Mouse (Mus musculus): Measurements from ENCODE around the gene Klhl29.
A peak's percentile ranks its signal among the peaks of the same experiment; 100 is the strongest.

The Klhl29 gene

DNA sequence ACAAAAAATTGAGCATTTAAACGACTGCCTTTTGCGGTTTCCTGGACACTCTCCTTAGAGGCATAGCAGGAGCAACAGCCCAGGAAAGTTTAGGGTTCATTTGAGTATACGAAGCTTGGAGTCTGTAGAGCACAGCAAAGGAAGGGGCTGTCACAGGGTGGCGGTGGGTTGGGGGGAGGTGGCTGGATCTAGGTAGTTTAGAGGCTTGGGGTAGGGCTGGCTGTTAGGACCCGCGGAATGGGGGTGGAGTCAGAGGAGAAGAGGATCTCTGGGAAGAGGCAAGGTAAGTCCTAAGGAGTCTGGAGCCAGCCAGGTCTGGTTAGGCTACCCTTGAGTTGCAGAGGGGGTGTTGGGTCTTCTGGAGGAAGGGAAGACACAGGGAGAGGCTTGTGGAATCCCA, 255.2 kb downstream of the Klhl29 start:
- no peak for DNase-seq (ENCODE audit: low spot score)

DNA sequence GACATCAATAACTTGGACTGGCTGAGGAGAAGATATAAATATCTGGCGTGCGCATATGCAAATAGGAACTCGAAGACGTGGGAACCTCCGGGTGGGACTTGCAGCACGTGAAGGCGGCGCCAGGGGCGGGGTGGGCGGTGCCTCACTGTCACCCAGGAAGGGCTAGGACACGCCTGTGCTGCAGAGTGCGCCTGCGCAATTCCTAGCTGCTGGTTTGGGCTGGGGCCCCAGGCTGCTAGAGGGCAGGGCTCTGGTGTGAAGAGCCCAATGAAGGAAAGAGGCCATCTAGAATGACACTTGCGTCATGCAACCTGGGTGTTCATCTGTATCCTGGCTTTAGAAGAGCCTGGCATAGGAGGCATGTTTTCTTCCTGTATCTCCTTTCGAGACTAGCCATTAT, 255.8 kb downstream of the Klhl29 start:
- DNase-seq (ENCODE audit: low spot score), result peak; percentile 64

DNA sequence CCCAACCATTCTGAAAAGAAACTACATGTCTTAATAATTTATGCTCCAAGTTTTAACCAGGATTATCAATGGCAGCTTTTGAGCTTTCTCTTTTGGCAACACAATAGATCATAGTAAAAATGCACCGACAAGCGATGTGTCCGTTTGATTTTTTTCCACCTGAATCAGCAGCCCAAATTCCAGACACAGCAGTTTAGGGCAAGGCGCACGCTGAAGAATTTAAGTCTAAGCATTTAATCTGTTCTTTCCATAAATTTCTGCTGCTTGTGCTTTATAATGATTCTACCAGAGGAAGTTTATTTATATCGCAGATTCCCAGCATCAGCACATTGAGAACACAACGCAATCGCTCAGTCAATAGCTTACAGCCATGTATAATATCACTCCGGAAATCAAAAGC, 256.2 kb downstream of the Klhl29 start:
- DNase-seq (ENCODE audit: low spot score), result no peak

DNA sequence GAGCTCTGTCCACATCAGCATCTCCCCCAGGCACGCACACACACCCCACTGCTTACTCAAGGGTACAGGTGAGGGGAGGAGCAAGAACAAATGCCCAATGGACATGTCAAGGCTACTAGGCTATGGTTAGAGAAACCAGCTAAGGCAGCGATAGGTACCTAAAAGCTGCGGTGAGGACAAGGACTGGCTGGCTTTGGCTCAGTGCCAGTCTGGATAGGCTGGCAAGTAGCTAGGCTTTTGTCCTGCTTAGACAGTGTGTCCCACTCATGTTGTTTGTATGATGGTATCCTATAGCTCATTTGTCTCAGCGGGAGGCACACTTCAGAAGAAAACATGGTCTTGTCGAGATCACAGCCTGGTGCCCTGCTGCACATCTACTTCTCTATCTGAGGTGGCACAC, 258.9 kb downstream of the Klhl29 start:
- no peak for DNase-seq (ENCODE audit: low spot score)

DNA sequence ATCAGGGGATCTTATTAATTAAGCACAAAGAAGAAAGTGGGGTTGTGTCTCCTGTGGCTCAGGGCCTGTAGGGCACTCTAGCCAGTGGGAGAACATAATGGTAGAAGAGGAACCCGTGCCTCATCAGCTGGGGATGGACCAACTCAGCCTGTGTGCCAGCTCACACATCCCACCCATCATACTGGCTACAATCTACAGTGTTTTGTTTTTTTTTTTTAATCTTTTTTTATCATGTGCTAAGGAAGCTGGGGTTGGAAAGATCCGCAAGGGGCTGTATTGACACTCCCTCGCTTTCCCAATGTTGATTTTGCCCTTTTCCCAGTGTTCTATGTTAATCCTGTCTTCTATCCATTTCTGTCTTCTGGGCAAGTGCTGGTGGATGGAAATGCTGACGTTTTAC, 260.9 kb downstream of the Klhl29 start:
- DNase-seq (ENCODE audit: low spot score), result no peak

DNA sequence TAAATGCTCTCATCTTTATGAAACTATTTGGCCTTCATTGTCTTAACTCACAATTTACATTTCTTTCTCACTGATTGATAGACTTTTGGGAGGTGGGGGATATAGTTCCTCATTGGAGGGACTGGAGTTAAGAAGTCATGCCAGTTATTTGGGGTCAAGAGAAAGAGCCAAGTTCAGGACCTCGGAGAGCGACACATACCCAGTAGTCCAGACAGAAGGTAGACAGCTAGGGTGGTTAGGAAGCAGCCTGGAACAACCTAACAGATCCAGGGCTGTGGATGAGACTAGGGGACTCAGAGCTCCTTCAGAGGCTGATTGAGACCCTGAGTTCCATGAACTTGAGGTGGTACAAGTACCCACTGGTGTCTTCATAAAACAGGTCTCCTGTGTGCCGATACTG, 264.1 kb downstream of the Klhl29 start:
- no peak for DNase-seq (ENCODE audit: low spot score)

DNA sequence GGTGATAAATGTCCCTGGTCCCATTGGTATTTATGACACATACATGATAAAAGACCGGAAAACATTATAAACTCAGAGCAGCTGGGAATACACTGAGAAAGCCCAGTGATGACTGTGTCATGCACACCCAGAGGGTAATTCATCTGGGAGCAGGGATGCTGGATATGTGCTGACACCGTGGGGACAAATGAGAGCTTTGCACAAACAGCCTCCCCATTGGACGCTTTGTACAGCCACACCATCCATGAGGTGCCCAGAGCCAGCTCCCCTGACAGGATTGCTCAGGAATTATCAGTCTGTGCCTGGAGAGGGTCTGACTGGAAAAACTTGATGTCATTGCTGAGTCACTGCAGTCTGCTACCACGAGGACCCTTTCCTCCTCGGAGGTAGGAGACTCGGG, 266.9 kb downstream of the Klhl29 start:
- no peak for DNase-seq (ENCODE audit: low spot score)

DNA sequence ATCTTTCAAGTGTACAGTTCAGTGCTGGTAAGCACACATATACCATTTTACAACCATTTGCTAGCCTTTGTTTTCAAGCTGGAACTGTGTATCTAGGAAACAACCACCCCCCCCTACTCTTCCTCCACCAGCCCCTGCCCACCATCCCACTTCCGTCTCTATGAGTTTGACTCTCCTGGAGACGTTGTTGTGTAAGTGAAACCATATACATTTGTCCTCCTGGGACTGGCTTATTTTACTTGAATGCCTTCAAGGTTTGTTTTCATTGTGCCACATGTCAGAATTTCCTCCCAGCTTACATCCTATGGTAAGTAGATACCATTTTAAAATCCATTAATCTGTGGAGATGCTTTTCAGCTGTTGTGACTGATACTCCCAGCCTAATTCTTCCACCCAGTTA, 267.7 kb downstream of the Klhl29 start:
- DNase-seq (ENCODE audit: low spot score), result no peak

DNA sequence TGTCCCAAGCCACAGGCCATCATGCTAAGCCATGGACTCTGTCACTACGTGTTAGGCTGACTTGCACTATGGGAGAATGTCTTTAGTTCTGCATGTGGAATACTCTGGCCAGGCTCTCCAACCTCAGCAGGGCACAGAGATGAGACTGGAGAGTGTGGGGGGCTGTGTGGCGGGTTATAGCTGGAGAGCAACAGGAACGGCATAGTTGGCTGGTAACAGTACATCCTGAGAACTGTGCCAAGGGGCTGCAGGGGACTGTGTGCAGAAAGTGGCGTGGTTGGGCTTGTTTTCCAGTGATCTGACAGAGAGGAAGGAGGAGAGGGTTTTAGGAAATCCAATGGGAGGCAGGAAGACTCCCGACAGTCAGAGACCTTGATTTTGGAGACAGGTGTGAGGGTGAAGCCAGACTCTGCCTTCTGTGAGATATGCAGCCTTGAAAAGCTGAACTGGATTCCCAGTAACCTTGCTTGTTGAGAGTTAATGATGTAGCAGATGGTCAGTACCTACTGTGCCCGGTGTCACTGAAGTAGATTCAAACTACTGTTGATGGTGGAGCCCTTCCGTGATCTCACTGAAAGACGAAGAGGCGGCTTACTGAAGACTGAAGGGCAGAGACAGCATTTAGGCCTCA, 270.9 kb downstream of the Klhl29 start:
- no peak for DNase-seq (ENCODE audit: low spot score)

DNA sequence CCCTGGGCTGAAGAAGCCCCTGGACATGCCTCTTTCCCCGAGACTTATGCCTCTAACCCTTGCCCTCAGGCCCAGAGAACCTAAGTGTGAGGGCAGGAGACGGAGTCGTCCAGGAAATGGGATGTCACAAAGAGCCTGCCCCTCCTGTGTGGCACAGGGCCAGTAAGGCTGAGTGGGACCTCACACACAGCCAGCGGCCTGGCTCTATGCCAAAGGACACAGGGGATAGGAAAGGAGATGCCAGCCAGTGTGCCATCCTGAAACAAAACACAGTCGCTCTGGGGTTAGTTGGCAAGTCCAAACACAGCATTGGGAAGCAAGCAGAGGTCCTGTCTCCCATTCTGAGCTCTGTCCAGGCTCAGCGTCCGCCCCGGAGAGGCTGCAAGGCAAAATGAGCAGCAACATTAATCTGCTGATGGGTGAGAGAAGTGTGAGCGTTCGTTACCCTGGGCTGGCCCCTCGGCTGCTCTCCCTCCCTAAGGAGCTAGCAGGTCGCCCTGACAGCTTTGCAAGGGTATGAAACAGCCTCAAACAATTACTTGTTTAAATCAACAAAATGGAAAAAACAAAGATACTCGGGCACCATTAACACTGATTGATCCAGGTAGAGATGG, 274.0 kb downstream of the Klhl29 start:
- no peak for DNase-seq (ENCODE audit: low spot score)

DNA sequence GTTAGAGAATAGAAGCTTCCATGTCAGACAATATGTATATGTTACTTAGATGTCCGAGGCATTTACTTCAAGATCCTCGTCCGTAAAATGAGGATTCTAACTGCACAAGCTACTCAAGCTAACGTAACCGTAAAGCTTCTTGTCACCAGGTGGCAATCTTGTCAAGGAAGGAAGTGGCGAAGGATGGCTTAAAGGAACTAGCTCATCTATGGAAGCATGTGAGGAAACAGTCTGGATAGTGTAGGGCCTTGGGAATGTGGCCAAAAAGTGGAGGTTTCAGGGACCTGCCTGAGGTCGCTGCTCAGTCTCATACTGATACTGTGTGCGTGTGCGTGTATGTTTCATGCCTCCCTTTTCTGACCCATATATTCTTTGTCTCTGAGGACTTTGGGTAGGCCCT, 275.9 kb downstream of the Klhl29 start:
- no peak for DNase-seq (ENCODE audit: low spot score)

DNA sequence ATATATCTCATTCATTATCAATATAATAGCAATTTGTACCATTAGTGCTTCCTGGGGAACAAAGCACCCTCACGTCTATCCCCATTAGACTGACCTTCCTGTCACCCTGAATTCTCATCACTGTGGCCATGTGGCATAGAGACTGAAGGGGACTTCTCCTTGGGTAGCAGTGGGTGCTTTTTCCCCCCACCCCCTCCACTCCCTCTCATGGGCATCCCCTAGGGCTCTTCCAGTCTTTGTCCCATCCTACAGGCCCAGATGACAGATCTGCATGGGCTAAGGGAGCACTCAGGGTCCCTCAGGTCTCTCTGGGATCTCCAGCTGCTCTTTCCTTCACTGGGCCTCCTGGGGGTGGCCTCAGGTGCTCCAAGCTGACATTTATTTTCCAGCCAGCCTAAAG, 286.8 kb downstream of the Klhl29 start:
- no peak for DNase-seq (ENCODE audit: low spot score)

DNA sequence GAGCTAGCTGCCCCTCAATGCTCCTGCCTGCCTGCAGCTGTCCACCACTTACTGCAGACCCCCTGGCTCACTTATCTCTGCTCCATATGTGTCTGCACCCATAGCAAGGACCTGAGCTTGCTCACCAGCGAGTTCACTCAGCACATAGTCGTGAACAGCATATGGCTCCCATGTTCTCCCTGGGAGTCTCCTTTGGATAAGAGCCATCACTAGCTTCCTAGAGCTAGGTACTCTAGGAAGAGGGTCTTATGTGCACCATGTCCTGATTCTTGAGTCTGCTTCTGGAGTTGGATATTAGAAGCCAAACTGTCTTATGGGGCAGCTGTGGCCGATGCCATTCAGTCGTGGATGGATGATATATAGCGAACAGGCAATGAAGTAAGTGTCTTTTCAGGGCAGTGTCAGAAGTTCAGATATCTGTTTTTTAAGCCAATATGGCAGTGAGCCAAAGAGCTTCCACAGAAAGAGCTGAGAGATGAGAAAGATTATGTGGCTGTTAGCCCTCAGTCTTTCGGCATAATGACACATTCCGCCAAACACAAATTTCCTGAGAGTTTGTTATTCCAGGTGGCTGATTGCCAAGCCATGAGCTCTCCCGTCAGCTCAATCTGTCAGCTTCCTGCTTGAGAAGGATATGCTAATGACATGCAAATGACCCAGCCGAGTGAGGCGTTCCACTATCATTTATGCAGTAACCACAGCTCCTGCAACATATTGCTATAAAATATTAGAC, 287.5 kb downstream of the Klhl29 start:
- no peak for DNase-seq (ENCODE audit: low spot score)

DNA sequence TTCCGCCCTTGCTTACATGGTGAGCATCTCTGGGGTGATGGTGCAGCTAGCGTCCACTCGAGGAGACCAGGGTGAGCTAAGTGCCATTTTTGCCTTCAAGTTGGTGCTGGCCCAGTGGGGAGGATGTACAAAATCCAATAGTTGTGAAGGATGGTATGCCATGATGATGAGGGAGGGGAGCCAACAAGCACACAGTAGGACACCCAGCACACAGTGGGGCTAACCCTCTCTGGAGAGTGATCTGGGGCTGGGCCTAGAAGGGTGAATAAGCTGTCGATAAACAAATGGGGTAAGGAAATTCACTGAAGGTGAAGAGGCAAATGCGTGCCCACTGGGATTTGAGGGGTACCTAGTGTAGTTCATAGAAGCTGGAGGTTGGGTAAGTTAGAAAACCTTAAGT, 290.8 kb downstream of the Klhl29 start:
- no peak for DNase-seq (ENCODE audit: low spot score)

DNA sequence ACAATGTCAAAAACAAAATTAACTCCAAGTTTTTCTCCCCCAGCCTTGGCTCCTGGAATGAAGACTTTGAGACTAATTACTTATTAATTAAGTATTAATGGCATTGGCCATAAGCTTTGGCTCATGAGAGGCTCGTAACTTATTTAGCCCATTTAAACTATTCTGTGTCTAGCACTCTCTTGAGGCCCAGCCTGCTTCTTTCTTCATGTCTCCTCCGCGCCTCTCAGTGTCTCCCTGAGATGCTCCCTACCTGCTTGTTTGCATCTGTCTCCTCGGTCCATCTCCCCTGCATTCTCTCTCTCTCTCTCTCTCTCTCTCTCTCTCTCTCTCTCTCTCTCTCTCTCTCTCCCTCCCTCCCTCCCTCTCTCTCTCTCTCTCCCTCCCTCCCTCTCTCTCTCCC, 294.0 kb downstream of the Klhl29 start:
- DNase-seq (ENCODE audit: low spot score), result no peak

DNA sequence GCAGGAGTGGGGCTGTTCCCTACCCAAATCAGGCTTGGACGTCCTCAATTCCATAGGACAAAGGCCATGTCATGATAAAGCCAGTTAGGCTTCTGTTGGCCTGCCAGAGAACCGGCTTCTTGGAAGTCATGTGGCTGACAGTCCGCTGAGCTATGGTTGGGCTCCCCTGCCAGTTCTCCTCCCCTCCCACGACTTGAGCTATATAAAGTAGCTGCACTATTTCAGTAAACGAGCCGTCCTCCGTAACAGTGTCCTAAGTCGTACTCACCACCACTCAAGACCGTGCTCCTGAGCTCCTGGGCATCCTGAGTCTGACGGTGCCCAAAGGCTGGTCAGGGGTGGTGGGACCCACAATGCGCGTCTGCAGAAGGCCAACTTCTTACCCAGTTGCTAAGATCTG, 302.3 kb downstream of the Klhl29 start:
- DNase-seq (ENCODE audit: low spot score), result no peak

DNA sequence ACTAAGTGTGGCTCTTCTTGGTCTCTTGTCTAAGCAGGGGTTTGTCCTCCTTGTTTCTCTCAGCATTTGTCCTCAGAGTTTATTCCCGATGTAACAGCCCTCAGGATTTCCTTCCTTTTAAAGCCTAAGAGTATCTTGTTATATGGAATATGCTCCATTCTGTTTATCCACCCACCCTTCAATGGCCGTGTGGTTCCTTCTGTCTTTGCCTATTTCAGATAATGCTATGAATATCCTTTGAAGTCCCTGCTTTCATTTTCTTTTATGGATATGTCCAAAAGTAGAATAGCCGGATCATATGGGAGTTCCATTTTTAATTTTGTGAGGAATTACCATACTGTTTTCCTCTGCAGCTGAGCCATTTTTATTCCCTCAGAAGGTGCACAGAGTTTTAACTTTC, 305.4 kb downstream of the Klhl29 start:
- DNase-seq (ENCODE audit: low spot score), result no peak

DNA sequence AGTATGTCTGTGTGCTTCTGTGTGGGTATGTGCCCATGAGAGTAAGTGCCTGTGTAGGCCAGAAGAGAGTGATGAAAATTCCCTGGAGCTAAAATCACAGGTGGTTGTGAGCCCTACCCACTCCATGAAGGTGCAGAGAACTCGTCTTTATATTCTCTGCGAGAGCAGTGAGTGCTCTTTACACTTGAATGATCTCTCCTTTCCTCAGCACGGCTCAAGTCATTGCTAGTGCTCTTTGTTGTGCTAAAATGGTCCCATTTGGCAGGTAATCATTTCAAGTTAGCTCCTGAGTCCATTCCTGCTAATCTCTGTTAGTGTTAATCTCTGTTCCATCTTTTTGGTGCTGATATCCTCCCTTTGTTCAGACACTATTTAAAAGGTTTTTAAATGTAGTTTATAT, 307.9 kb downstream of the Klhl29 start:
- no peak for DNase-seq (ENCODE audit: low spot score)

DNA sequence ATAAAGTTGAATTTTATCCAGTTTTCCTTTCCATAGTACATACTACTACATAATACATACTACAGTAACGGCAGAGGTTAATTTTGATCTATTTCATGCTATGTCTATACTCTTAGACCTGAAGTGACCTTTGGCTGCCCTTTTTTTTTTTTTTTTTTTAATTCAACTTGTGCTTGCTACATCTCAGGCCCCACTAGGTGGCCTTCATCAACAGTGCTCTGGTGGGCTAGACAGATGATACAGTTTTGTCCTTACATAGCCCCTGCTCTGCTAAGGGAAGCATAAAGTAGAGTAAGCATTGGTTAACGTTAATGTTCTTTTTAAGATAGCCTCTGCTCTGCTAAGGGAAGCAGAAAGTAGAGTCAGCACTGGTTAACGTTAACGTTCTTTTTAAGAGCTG, 327.4 kb downstream of the Klhl29 start:
- no peak for DNase-seq (ENCODE audit: low spot score)

DNA sequence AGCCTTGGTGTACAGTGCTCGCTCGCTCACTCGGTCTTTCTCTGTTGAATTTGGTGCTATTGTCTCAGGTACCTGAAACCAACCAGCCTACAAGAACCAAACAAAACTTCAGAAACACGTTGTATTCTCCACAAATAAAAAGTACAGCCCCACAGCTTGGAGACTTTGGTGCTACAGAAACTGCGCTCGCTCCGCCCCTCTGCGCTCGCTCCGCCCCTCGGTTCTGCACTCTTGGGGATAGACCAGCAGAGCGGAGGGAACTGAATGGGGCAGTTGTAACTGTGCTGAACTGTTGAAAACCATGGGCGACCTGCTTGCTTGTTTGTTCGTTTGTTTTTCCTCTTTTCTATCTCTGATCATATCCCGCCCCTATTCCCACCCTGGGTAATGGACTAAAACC, 331.3 kb downstream of the Klhl29 start:
- DNase-seq (ENCODE audit: low spot score), result no peak

DNA sequence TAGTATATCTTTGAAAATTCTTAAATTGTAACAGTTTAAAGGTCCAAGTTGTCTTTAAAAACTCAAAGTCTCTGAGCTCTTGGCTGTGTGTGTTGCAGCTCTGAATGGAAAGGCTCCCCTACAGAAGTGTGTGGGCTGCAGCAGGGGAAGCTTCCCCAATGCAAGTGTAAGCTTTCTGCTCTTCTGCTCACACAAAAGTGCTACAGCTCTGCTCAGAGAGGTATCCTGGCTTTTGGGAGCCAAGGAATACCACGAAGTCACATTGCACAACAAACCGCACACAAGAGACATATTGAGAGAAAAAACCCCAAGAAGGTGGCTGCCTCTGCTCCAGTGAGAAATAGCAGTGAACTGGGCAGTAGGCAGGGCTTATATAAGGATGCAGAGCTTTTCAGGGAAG, 337.5 kb downstream of the Klhl29 start:
- no peak for DNase-seq (ENCODE audit: low spot score)

DNA sequence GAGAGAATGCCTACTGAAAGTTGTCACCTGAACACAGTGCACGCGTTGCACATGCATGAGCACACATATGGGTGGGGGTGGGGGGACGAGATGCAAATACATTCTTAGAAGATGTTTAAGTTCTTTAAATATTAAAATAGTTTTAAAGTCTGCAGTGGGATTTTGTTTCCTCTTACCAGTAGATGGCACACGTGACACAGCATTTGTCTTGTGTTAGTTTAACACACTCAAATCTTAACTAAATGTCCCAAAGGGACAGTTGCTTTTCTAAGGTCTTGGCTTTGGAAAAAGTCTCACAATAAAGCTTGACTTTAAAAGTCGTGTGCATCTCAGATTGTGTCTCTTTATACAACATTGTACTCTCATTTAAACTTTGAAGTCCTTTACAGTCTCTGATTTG, 346.4 kb downstream of the Klhl29 start:
- DNase-seq (ENCODE audit: low spot score), result no peak

Measured in T-cell, adult 2 months (primary cell).